Mouse (Mus musculus) intestine, postnatal 0 days (tissue): Measurements from ENCODE around the gene Cby3. TPM values are rescaled to one million over a fixed set of nuclear protein-coding genes. Genes with fewer than 3 reads are reported as not detected.

Experiments used
- ATAC-seq: fragments of 200-750 bp; cut with Nextera tagmentation; 2 replicates; pipeline ENCODE4 v1.8.0; 2017; ENCODE audit warnings: mild to moderate bottlenecking, moderate TSS enrichment, moderate library complexity
- H3K27ac ChIP-seq: fragments of 300-500 bp; sonication (generic); 2 replicates; pipeline ENCODE4 v1.5.1; 2014; ENCODE audit warnings: mild to moderate bottlenecking, low read depth, low read length, moderate library complexity
- H3K27me3 ChIP-seq: fragments of 300-500 bp; sonication (generic); replicated peaks from 2 replicates; pipeline ENCODE4 v1.6.1; 2014; ENCODE audit warnings: low read length, mixed read lengths; ENCODE audit not compliant: control insufficient read depth, insufficient read depth
- H3K36me3 ChIP-seq: fragments of 300-500 bp; sonication (generic); 2 replicates; pipeline ENCODE4 v1.6.1; 2014; ENCODE audit warnings: mild to moderate bottlenecking, moderate library complexity; ENCODE audit not compliant: control insufficient read depth, insufficient read depth
- H3K4me1 ChIP-seq: fragments of 300-500 bp; sonication (generic); replicated peaks from 2 replicates; pipeline ENCODE4 v1.6.1; 2014; ENCODE audit warnings: antibody characterized with exemption, low read length, mixed read lengths; ENCODE audit not compliant: control insufficient read depth, insufficient read depth
- H3K4me2 ChIP-seq: fragments of 300-500 bp; sonication (generic); replicated peaks from 2 replicates; pipeline ENCODE4 v1.6.1; 2014; ENCODE audit warnings: low read depth, mild to moderate bottlenecking, moderate library complexity
- H3K4me3 ChIP-seq: fragments of 300-500 bp; sonication (generic); 2 replicates; pipeline ENCODE4 v1.5.1; 2014; ENCODE audit warnings: low read depth, low read length
- H3K9ac ChIP-seq: fragments of 300-500 bp; sonication (generic); 2 replicates; pipeline ENCODE4 v1.6.1; 2014; ENCODE audit warnings: mild to moderate bottlenecking, low read depth, low read length
- H3K9me3 ChIP-seq: fragments of 300-500 bp; sonication (generic); 2 replicates; pipeline ENCODE4 v1.6.1; 2016; ENCODE audit warnings: mixed run types; ENCODE audit not compliant: control insufficient read depth
- CTCF ChIP-seq: sonication (generic); IDR thresholded peaks from 2 replicates; pipeline ENCODE4 v1.5.1; 2016; ENCODE audit warnings: low read depth, mild to moderate bottlenecking, control low read depth, antibody characterized with exemption, moderate library complexity
- WGBS: fragments of 180-500 bp; shearing (Covaris S2); extraction: QIAGEN DNeasy Blood & Tissue Kit; methylation state at CpG from one replicate; pipeline ENCODE4 v1.1.7; 2014; 5-methylcytosine and 5-hydroxymethylcytosine counted together
- polyA plus RNA-seq: library from polyadenylated mRNA; unstranded; fragments of >200 nt; fragmentation: Nextera tagmentation; extraction: Ambion mirVana; gene quantifications from 2 replicates; pipeline ENCODE4 v1.2.1, GENCODE M21; 2015

The Cby3 gene
- polyA plus RNA-seq, 1 experiment from 2014 or later: 0.17 TPM

GRCm38 (mm10) chr11:50324751-50325471, 29.4 kb upstream of the Cby3 start:
- H3K4me1 ChIP-seq: no peaks in the 10 kb centered on the region
- H3K9ac ChIP-seq: peak overlapping the region; percentile 87
- peak overlapping the region; percentile 70 for H3K4me3 ChIP-seq
- no peak for TF ChIP-seq CTCF
- peak overlapping the region; percentile 92 for H3K27ac ChIP-seq
- no peaks in the 10 kb centered on the region; the same call in 1 of the 2 replicates for H3K36me3 ChIP-seq
- no peaks in the 10 kb centered on the region for H3K27me3 ChIP-seq
- H3K4me2 ChIP-seq: peak overlapping the region; percentile 69
- ATAC-seq: peak; percentile 53
- H3K9me3 ChIP-seq: no peaks in the 10 kb centered on the region
- under 1% methylated on average over 34 of the region's 34 CpGs for WGBS

GRCm38 (mm10) chr11:50325496-50326301, 28.6 kb upstream of the Cby3 start, which contains the start of gene Canx:
Gene Canx (minus strand): TSS chr11:50325673.
- Histone ChIP-seq H3K9ac (peak within 1 kb of the TSS; percentile 87), H3K9me3 (no peaks in the 10 kb centered on the region), H3K36me3 (no peaks in the 10 kb centered on the region; the same call in 1 of the 2 replicates), H3K4me1 (no peaks in the 10 kb centered on the region), H3K4me3 (peak within 1 kb of the TSS; percentile 70), H3K27me3 (no peaks in the 10 kb centered on the region), H3K4me2 (peak within 1 kb of the TSS; percentile 71), H3K27ac (peak within 1 kb of the TSS; percentile 92)
- under 1% methylated on average over 64 of the region's 64 CpGs for WGBS
- TF ChIP-seq CTCF: peak; percentile 41
- peak; percentile 98 for ATAC-seq

- under 1% methylated on average over 7 of the region's 7 CpGs for WGBS
- H3K27ac ChIP-seq: peak overlapping the region; percentile 71
- no peak for ATAC-seq
Observed at GRCm38 (mm10) chr11:50326302-50326966, 27.8 kb upstream of the Cby3 start.

GRCm38 (mm10) chr11:50328075-50328625, 26.1 kb upstream of the Cby3 start:
- no peak overlapping the region for H3K27ac ChIP-seq

More at GRCm38 (mm10) chr11:50326302-50326966, 27.8 kb upstream of the Cby3 start:
- Histone ChIP-seq H3K27me3 (no peaks in the 10 kb centered on the region), H3K4me3 (peak overlapping the region; percentile 70), H3K4me1 (no peaks in the 10 kb centered on the region), H3K4me2 (peak overlapping the region; percentile 71), H3K36me3 (no peaks in the 10 kb centered on the region; the same call in 1 of the 2 replicates), H3K9ac (peak overlapping the region; percentile 55), H3K9me3 (no peaks in the 10 kb centered on the region)
- no peak for TF ChIP-seq CTCF

GRCm38 (mm10) chr11:50329378-50329777, 24.9 kb upstream of the Cby3 start:
- H3K27ac ChIP-seq: no peak overlapping the region
- ATAC-seq: no peak
- H3K9me3 ChIP-seq: no peaks in the 10 kb centered on the region
- H3K27me3 ChIP-seq: no peaks in the 10 kb centered on the region
- no peaks in the 10 kb centered on the region for H3K4me1 ChIP-seq
- no peak overlapping the region for H3K9ac ChIP-seq
- 94% methylated on average over 1 of the region's 1 CpGs for WGBS
- H3K4me2 ChIP-seq: no peak overlapping the region
- no peak for TF ChIP-seq CTCF
- H3K4me3 ChIP-seq: no peak overlapping the region
- H3K36me3 ChIP-seq: no peaks in the 10 kb centered on the region

More at GRCm38 (mm10) chr11:50328075-50328625, 26.1 kb upstream of the Cby3 start:
- ATAC-seq: no peak
- Histone ChIP-seq H3K36me3 (no peaks in the 10 kb centered on the region), H3K27me3 (no peaks in the 10 kb centered on the region), H3K4me3 (no peak overlapping the region), H3K9me3 (no peaks in the 10 kb centered on the region), H3K4me2 (no peak overlapping the region), H3K4me1 (no peaks in the 10 kb centered on the region), H3K9ac (no peak overlapping the region)
- no peak for TF ChIP-seq CTCF
- 73% methylated on average over 3 of the region's 3 CpGs for WGBS

GRCm38 (mm10) chr11:50333181-50333580, 21.1 kb upstream of the Cby3 start:
- ATAC-seq: no peak
- no peaks in the 10 kb centered on the region for H3K9me3 ChIP-seq
- no peak for TF ChIP-seq CTCF
- H3K27me3 ChIP-seq: no peaks in the 10 kb centered on the region
- H3K36me3 ChIP-seq: no peaks in the 10 kb centered on the region
- no peak overlapping the region for H3K27ac ChIP-seq
- H3K4me3 ChIP-seq: no peak overlapping the region
- H3K9ac ChIP-seq: no peak overlapping the region
- H3K4me1 ChIP-seq: no peaks in the 10 kb centered on the region
- H3K4me2 ChIP-seq: no peak overlapping the region
- 93% methylated on average over 3 of the region's 3 CpGs for WGBS
